Mouse (Mus musculus): ENCODE results near the gene Vmn2r28. TPM values are rescaled to one million over a fixed set of nuclear protein-coding genes. Genes with fewer than 3 reads are reported as not detected.

Vmn2r28 gene
- polyA plus RNA-seq (2015; fragmentation: Nextera tagmentation; extraction: Ambion mirVana), result not detected in 2 replicates

GRCm38 (mm10) chr7:5493856-5494255 lies at the start of gene Vmn2r28:
Gene Vmn2r28, minus strand, starts transcription at chr7:5493956.

GRCm38 (mm10) chr7:5456674-5457073 lies 37.1 kb downstream of the Vmn2r28 start, which contains the start of gene Vmn1r59:
Gene Vmn1r59, minus strand, starts transcription at chr7:5456774.

Other genes starting within 250 kb of the Vmn2r28 start
- not detected in 2 replicates for gene Gm5065, start 143.4 kb downstream of the Vmn2r28 start, polyA plus RNA-seq (2015; fragmentation: Nextera tagmentation; extraction: Ambion mirVana)
- not detected in 2 replicates for gene Nlrp2, start 142.9 kb downstream of the Vmn2r28 start, polyA plus RNA-seq (2015; fragmentation: Nextera tagmentation; extraction: Ambion mirVana)
- gene Vmn1r58, start 80.6 kb downstream of the Vmn2r28 start, polyA plus RNA-seq (2015; fragmentation: Nextera tagmentation; extraction: Ambion mirVana), result not detected in 2 replicates
- not detected in 2 replicates for gene Vmn1r59, start 37.2 kb downstream of the Vmn2r28 start, polyA plus RNA-seq (2015; fragmentation: Nextera tagmentation; extraction: Ambion mirVana)
- gene Vmn1r60, start 53.4 kb upstream of the Vmn2r28 start, polyA plus RNA-seq (2015; fragmentation: Nextera tagmentation; extraction: Ambion mirVana), result not detected in 2 replicates
- gene Vmn1r61, start 119.3 kb upstream of the Vmn2r28 start, polyA plus RNA-seq (2015; fragmentation: Nextera tagmentation; extraction: Ambion mirVana), result not detected in 2 replicates
- gene Vmn1r62, start 179.7 kb upstream of the Vmn2r28 start, polyA plus RNA-seq (2015; fragmentation: Nextera tagmentation; extraction: Ambion mirVana), result not detected in 2 replicates